Mouse (Mus musculus) limb, embryonic 15.5 days (tissue): ENCODE data around the gene Svbp. TPM values are rescaled to one million over a fixed set of nuclear protein-coding genes. Genes with fewer than 3 reads are reported as not detected.

Experiments
- ATAC-seq: fragments of 200-750 bp; cut with Nextera tagmentation; 2 replicates; pipeline ENCODE4 v1.8.0; 2017; ENCODE audit warnings: low read depth, moderate TSS enrichment; ENCODE audit not compliant: insufficient number of reproducible peaks, low FRiP score, low TSS enrichment
- H3K27ac ChIP-seq: fragments of 300-500 bp; sonication (generic); 2 replicates; pipeline ENCODE4 v1.5.1; 2015; ENCODE audit warnings: moderate library complexity, mild to moderate bottlenecking, inconsistent platforms
- H3K27me3 ChIP-seq: fragments of 300-500 bp; sonication (generic); 2 replicates; pipeline ENCODE4 v1.6.1; 2015; ENCODE audit warnings: inconsistent platforms
- H3K36me3 ChIP-seq: fragments of 300-500 bp; sonication (generic); 2 replicates; pipeline ENCODE4 v1.6.1; 2015; ENCODE audit warnings: inconsistent platforms
- H3K4me1 ChIP-seq: fragments of 300-500 bp; sonication (generic); 2 replicates; pipeline ENCODE4 v1.6.1; 2015; ENCODE audit warnings: inconsistent platforms
- H3K4me2 ChIP-seq: fragments of 300-500 bp; sonication (generic); 2 replicates; pipeline ENCODE4 v1.6.1; 2015; ENCODE audit warnings: mild to moderate bottlenecking, inconsistent platforms
- H3K4me3 ChIP-seq: fragments of 300-500 bp; sonication (generic); 2 replicates; pipeline ENCODE4 v1.5.1; 2015; ENCODE audit warnings: mild to moderate bottlenecking, inconsistent platforms
- H3K9ac ChIP-seq: fragments of 300-500 bp; sonication (generic); 2 replicates; pipeline ENCODE4 v1.6.1; 2015; ENCODE audit warnings: inconsistent platforms
- H3K9me3 ChIP-seq: fragments of 300-500 bp; sonication (generic); 2 replicates; pipeline ENCODE4 v1.6.1; 2016; ENCODE audit warnings: inconsistent platforms
- WGBS: fragments of 180-500 bp; shearing (Covaris S2); methylation state at CpG from one replicate; pipeline ENCODE4 v1.1.7; 2015; 5-methylcytosine and 5-hydroxymethylcytosine counted together
- polyA plus RNA-seq: library from polyadenylated mRNA; unstranded; fragments of >200 nt; fragmentation: Nextera tagmentation; extraction: Ambion mirVana; gene quantifications from 2 replicates; pipeline ENCODE4 v1.2.1, GENCODE M21; 2015

Gene Svbp
- polyA plus RNA-seq, 1 experiment from 2014 or later: 190 TPM

- no peak overlapping the region for H3K4me3 ChIP-seq
- no peak overlapping the region for H3K9ac ChIP-seq
- H3K27me3 ChIP-seq: no peaks in the 10 kb centered on the region
- H3K27ac ChIP-seq: no peak overlapping the region
- H3K4me1 ChIP-seq: peaks cover 23% of the 10 kb centered on the region
- 69% methylated on average over 11 of the region's 11 CpGs for WGBS
- H3K4me2 ChIP-seq: no peak overlapping the region
- no peaks in the 10 kb centered on the region for H3K9me3 ChIP-seq
- H3K36me3 ChIP-seq: peaks cover 49% of the 10 kb centered on the region
- ATAC-seq: no peak
Measured at GRCm38 (mm10) chr4:119248407-119248965, 53.4 kb downstream of the Svbp start.

Other genes starting within 250 kb of the Svbp start
- gene Lao1, start 233.7 kb upstream of the Svbp start, polyA plus RNA-seq: not detected in 2 replicates
- gene Slc2a1, start 86.6 kb upstream of the Svbp start, polyA plus RNA-seq: 179 and 208 TPM in 2 replicates
- 7.0 and 7.7 TPM in 2 replicates for gene Zfp691, start 21.1 kb upstream of the Svbp start, polyA plus RNA-seq
- 1.3 and 3.4 TPM in 2 replicates for gene Ermap, start 5.3 kb upstream of the Svbp start, polyA plus RNA-seq
- gene Tmem269, start 22.9 kb downstream of the Svbp start, polyA plus RNA-seq: not detected in 2 replicates
- gene AU022252, start 37.4 kb downstream of the Svbp start, polyA plus RNA-seq: 35.3 and 35.4 TPM in 2 replicates
- gene P3h1, start 37.6 kb downstream of the Svbp start, polyA plus RNA-seq: 83.6 and 86.7 TPM in 2 replicates
- gene Cldn19, start 60.1 kb downstream of the Svbp start, polyA plus RNA-seq: 0.05 and 0.12 TPM in 2 replicates
- gene Ybx1, start 99.3 kb downstream of the Svbp start, polyA plus RNA-seq: 488 and 527 TPM in 2 replicates
- 72.6 and 74.8 TPM in 2 replicates for gene Ppih, start 125.2 kb downstream of the Svbp start, polyA plus RNA-seq
- gene Ccdc30, start 220.2 kb downstream of the Svbp start, polyA plus RNA-seq: 3.1 and 5.8 TPM in 2 replicates
- 26.6 and 29.2 TPM in 2 replicates for gene Ppcs, start 227.1 kb downstream of the Svbp start, polyA plus RNA-seq
- 0.10 and 0.27 TPM in 2 replicates for gene Zmynd12, start 227.5 kb downstream of the Svbp start, polyA plus RNA-seq